In genomic region chr19:46961047-46961651, GRCm38 (mm10) we compare ENCODE assay signal across 8 mouse cellular contexts. TPM values are rescaled to one million over a fixed set of nuclear protein-coding genes. Genes with fewer than 3 reads are reported as not detected.
DNase-seq lines count a peak whose midpoint lies in the region; ATAC-seq and TF ChIP-seq lines count a peak whose summit lies in the region.

No protein-coding gene starts in this region.

- H3K4me2 ChIP-seq in forebrain, embryonic 15.5 days (replicated peaks), result peak overlapping the region; percentile 57

- peak overlapping the region; percentile 99 for H3K27ac ChIP-seq in heart, embryonic 10.5 days
- peak overlapping the region; percentile 99 for H3K27ac ChIP-seq in forebrain, embryonic 15.5 days (replicated peaks)
- peak overlapping the region; percentile 81 for H3K27ac ChIP-seq in macrophage

- 0 out of 2 replicates have a peak, but pooled peaks have one; percentile 4 for ATAC-seq in forebrain, embryonic 15.5 days (replicated peaks)

- H3K9me3 ChIP-seq in heart, embryonic 10.5 days, result no peaks in the 10 kb centered on the region
- H3K9me3 ChIP-seq in E14TG2a.4 (ENCODE audit: low read length), result no peaks in the 10 kb centered on the region
- H3K9me3 ChIP-seq in forebrain, embryonic 15.5 days, result no peaks in the 10 kb centered on the region

- H3K9ac ChIP-seq in forebrain, embryonic 15.5 days (replicated peaks), result peak overlapping the region; percentile 89

- peaks cover 55% of the 10 kb centered on the region for H3K79me2 ChIP-seq in macrophage (ENCODE audit: inconsistent target)

- WGBS in heart, embryonic 10.5 days, result 11% methylated on average over 22 of the region's 22 CpGs
- 2% methylated on average over 22 of the region's 22 CpGs for WGBS in forebrain, embryonic 15.5 days
- 8% methylated on average over 20 of the region's 22 CpGs for WGBS in macrophage (ENCODE audit: missing documents)

- H3K27me3 ChIP-seq in heart, embryonic 10.5 days (ENCODE audit: insufficient read depth, poor library complexity, severe bottlenecking), result no peaks in the 10 kb centered on the region
- no peaks in the 10 kb centered on the region for H3K27me3 ChIP-seq in E14TG2a.4 (ENCODE audit: insufficient read depth, low read length)
- no peaks in the 10 kb centered on the region for H3K27me3 ChIP-seq in forebrain, embryonic 15.5 days

- peak overlapping the region; percentile 88 for H3K4me3 ChIP-seq in heart, embryonic 10.5 days
- H3K4me3 ChIP-seq in E14TG2a.4 (replicated peaks; ENCODE audit: low read length), result peak overlapping the region; percentile 95
- H3K4me3 ChIP-seq in forebrain, embryonic 15.5 days, result peak overlapping the region; percentile 81
- H3K4me3 ChIP-seq in macrophage (ENCODE audit: inconsistent target), result peak overlapping the region; percentile 64

- no peak for TF ChIP-seq CTCF in E14TG2a.4 (conservative IDR thresholded peaks at IDR 0.05; ENCODE audit: low read length)

- H3K4me1 ChIP-seq in heart, embryonic 10.5 days, result peaks cover 31% of the 10 kb centered on the region
- H3K4me1 ChIP-seq in E14TG2a.4 (replicated peaks; ENCODE audit: low read depth, low read length), result peaks cover 48% of the 10 kb centered on the region
- peaks cover 30% of the 10 kb centered on the region for H3K4me1 ChIP-seq in forebrain, embryonic 15.5 days

- H3K36me3 ChIP-seq in heart, embryonic 10.5 days, result no peaks in the 10 kb centered on the region
- H3K36me3 ChIP-seq in E14TG2a.4 (ENCODE audit: insufficient read depth, low read length) (peaks cover 21% of the 10 kb centered on the region), macrophage (ENCODE audit: inconsistent target) (no peaks in the 10 kb centered on the region)
- H3K36me3 ChIP-seq in forebrain, embryonic 15.5 days, result no peaks in the 10 kb centered on the region

- no peak for DNase-seq in heart, embryonic 10.5 days (ENCODE audit: low spot score)
- DNase-seq in heart, postnatal 4 days, result no peak
- DNase-seq in adrenal gland, postnatal 4 days (ENCODE audit: low spot score in 2 of 2), result no peak
- no peak for DNase-seq in c-Kit-positive CD71-positive TER-119-positive erythroid progenitor cells, embryonic 14.5 days (ENCODE audit: low spot score)
- no peak for DNase-seq in gastrocnemius, postnatal 25 days

RNA-seq across cellular contexts. Expression of gene Ina, which starts 53.3 kb away (rescaled TPM):
- polyA plus RNA-seq in heart, embryonic 10.5 days (2016; fragmentation: Nextera tagmentation; extraction: Ambion mirVana), result 0.15 and 0.60 TPM in 2 replicates
- under 1 TPM in 1 of 2 experiments, not detected in 1; 0.16 TPM for total RNA-seq in heart, postnatal 4 days (2021)
- polyA plus RNA-seq in forebrain, embryonic 15.5 days (2015; fragmentation: Nextera tagmentation; extraction: Ambion mirVana), result 333 TPM in 2 replicates
- not detected for total RNA-seq in macrophage (2018; cell fraction: chromatin; rRNA removed)
- total RNA-seq in macrophage (2018; cell fraction: cytosol; rRNA removed), result not detected
- total RNA-seq in macrophage (2018; cell fraction: nucleus; rRNA removed), result not detected
- polyA plus RNA-seq in macrophage (2018), result not detected in 3 replicates
- total RNA-seq in adrenal gland, postnatal 4 days (2021), result 10 to 100 TPM; 15.5 to 23.5 TPM
- not detected for total RNA-seq in gastrocnemius, postnatal 25 days (2021)

RNA-seq across cellular contexts. Expression of gene Nt5c2, which starts 53.8 kb away (rescaled TPM):
- polyA plus RNA-seq in heart, embryonic 10.5 days (2016; fragmentation: Nextera tagmentation; extraction: Ambion mirVana), result 71.8 and 86.3 TPM in 2 replicates
- total RNA-seq in heart, postnatal 4 days (2021), result 100 to 1,000 TPM; 147 to 157 TPM
- polyA plus RNA-seq in forebrain, embryonic 15.5 days (2015; fragmentation: Nextera tagmentation; extraction: Ambion mirVana), result 73.2 and 78.2 TPM in 2 replicates
- 100 to 1,000 TPM in 17 of 26 experiments, 10 to 100 TPM in 9; 27.4 to 302 (median 150) TPM for total RNA-seq in macrophage (2018; cell fraction: chromatin; rRNA removed)
- 10 to 100 TPM; 27.9 to 50.7 (median 38.9) TPM for total RNA-seq in macrophage (2018; cell fraction: cytosol; rRNA removed)
- 100 to 1,000 TPM in 6 of 26 experiments, 10 to 100 TPM in 20; 22.1 to 136 (median 68.3) TPM for total RNA-seq in macrophage (2018; cell fraction: nucleus; rRNA removed)
- 37.6 to 49.9 TPM (median 47.8 TPM) in 3 replicates for polyA plus RNA-seq in macrophage (2018)
- total RNA-seq in adrenal gland, postnatal 4 days (2021), result 100 to 1,000 TPM; 106 to 107 TPM
- 10 to 100 TPM; 17.0 to 23.6 TPM for total RNA-seq in gastrocnemius, postnatal 25 days (2021)

Comparison
In these comparisons a context has a peak if more than half of its experiments do, and no peak if none do; other contexts are left out.
1. RNA of gene Ina, which starts 53.3 kb away (total RNA-seq): 15.5 to 23.5 TPM in adrenal gland, postnatal 4 days; 0.16 TPM in heart, postnatal 4 days and not detected in gastrocnemius, postnatal 25 days; every median in the first group is over 10 times any median in the second.
2. RNA of gene Nt5c2, which starts 53.8 kb away (total RNA-seq): 147 to 157 TPM in heart, postnatal 4 days and 106 to 107 TPM in adrenal gland, postnatal 4 days; 17.0 to 23.6 TPM in gastrocnemius, postnatal 25 days; every median in the first group is over 4 times any median in the second.
3. Peak in every context shown above with its lines, with median percentiles within 50 percentile points of each other: H3K27ac ChIP-seq and H3K4me3 ChIP-seq.